Mouse (Mus musculus) MEL (cell line): ENCODE results near the gene Man1c1. TPM values are rescaled to one million over a fixed set of nuclear protein-coding genes. Genes with fewer than 3 reads are reported as not detected.

Experiments
- DNase-seq: peaks from one replicate; pipeline ENCODE4 v3.0.0; 2011; ENCODE audit warnings: low read depth, low spot score
- H3K27ac ChIP-seq: 2 replicates; pipeline ENCODE4 v1.5.1; 2012; ENCODE audit warnings: low read depth, mild to moderate bottlenecking, control low read depth, low read length, moderate library complexity; ENCODE audit not compliant: control insufficient read depth
- H3K27me3 ChIP-seq, 2 experiments: fragments of 150-350 bp in 1 of 2; sonication (generic) in 1 of 2; 2 replicates each; pipeline ENCODE4 v1.6.1; 2012; ENCODE audit warnings: low read length in 2 of 2, mild to moderate bottlenecking in 2 of 2, improper control_type of control experiment in 1 of 2, moderate library complexity in 1 of 2; ENCODE audit not compliant: insufficient read depth in 2 of 2, control insufficient read depth in 1 of 2
- H3K36me3 ChIP-seq, 2 experiments: 2 replicates each; pipeline ENCODE4 v1.6.1; 2012 to 2014; ENCODE audit warnings: low read length in 2 of 2, improper control_type of control experiment in 1 of 2, inconsistent platforms in 1 of 2, mild to moderate bottlenecking in 1 of 2; ENCODE audit not compliant: insufficient read depth in 2 of 2, control insufficient read depth in 1 of 2
- H3K4me1 ChIP-seq, 2 experiments: fragments of 150-350 bp in 1 of 2; sonication (generic) in 1 of 2; 2 replicates each; pipeline ENCODE4 v1.6.1; 2012; ENCODE audit warnings: low read length in 2 of 2, improper control_type of control experiment in 1 of 2, mild to moderate bottlenecking in 1 of 2; ENCODE audit not compliant: insufficient read depth in 2 of 2, control insufficient read depth in 1 of 2
- H3K4me3 ChIP-seq, 2 experiments: fragments of 150-350 bp in 1 of 2; sonication (generic) in 1 of 2; 2 replicates each; pipeline ENCODE4 v1.5.1; 2012; ENCODE audit warnings: low read depth in 2 of 2, low read length in 2 of 2, mild to moderate bottlenecking in 2 of 2, moderate library complexity in 2 of 2, control low read depth in 1 of 2, improper control_type of control experiment in 1 of 2; ENCODE audit not compliant: control insufficient read depth in 1 of 2, insufficient read depth in 1 of 2
- H3K79me2 ChIP-seq: 2 replicates; pipeline ENCODE4 v1.6.1; 2012; ENCODE audit warnings: mild to moderate bottlenecking, low read length, moderate library complexity; ENCODE audit not compliant: control insufficient read depth, poor library complexity, insufficient read depth
- H3K9ac ChIP-seq: 2 replicates; pipeline ENCODE4 v1.6.1; 2012; ENCODE audit warnings: low read depth, mild to moderate bottlenecking, control low read depth, low read length, moderate library complexity; ENCODE audit not compliant: control insufficient read depth, poor library complexity, severe bottlenecking
- H3K9me3 ChIP-seq: fragments of 150-350 bp; sonication (generic); replicated peaks from 2 replicates; pipeline ENCODE4 v1.6.1; 2012; ENCODE audit warnings: mild to moderate bottlenecking, low read length, improper control_type of control experiment, moderate library complexity; ENCODE audit not compliant: insufficient read depth
- BHLHE40 ChIP-seq: IDR thresholded peaks from 2 replicates; pipeline ENCODE4 v1.6.1; 2012; ENCODE audit warnings: low read depth, mild to moderate bottlenecking, inconsistent platforms, low read length, improper control_type of control experiment, borderline replicate concordance
- CHD1 ChIP-seq: IDR thresholded peaks from 2 replicates; pipeline ENCODE4 v1.6.1; 2012; ENCODE audit warnings: low read depth, mild to moderate bottlenecking, inconsistent platforms, low read length, improper control_type of control experiment
- CHD2 ChIP-seq: IDR thresholded peaks from 2 replicates; pipeline ENCODE4 v1.6.1; 2011; ENCODE audit warnings: low read length, improper control_type of control experiment
- ELF1 ChIP-seq: IDR thresholded peaks from 2 replicates; pipeline ENCODE4 v1.6.1; 2014; ENCODE audit warnings: low read depth, mild to moderate bottlenecking, inconsistent platforms, low read length, improper control_type of control experiment, moderate library complexity
- EP300 ChIP-seq, 2 experiments: IDR thresholded peaks; 2 replicates each; pipeline ENCODE4 v1.6.1; 2011; ENCODE audit warnings: improper control_type of control experiment in 2 of 2, low read length in 2 of 2, low read depth in 1 of 2, mild to moderate bottlenecking in 1 of 2
- ETS1 ChIP-seq: IDR thresholded peaks from 2 replicates; pipeline ENCODE4 v1.6.1; 2012; ENCODE audit warnings: low read depth, mild to moderate bottlenecking, inconsistent platforms, low read length, improper control_type of control experiment, moderate library complexity
- GABPA ChIP-seq: IDR thresholded peaks from 2 replicates; pipeline ENCODE4 v1.6.1; 2012; ENCODE audit warnings: low read depth, mild to moderate bottlenecking, inconsistent platforms, low read length, improper control_type of control experiment, moderate library complexity
- MAFK ChIP-seq: IDR thresholded peaks from 2 replicates; pipeline ENCODE4 v1.6.1; 2011; ENCODE audit warnings: low read depth, mild to moderate bottlenecking, low read length, improper control_type of control experiment, borderline replicate concordance
- MAX ChIP-seq: IDR thresholded peaks from 2 replicates; pipeline ENCODE4 v1.6.1; 2011; ENCODE audit warnings: low read length, improper control_type of control experiment
- MXI1 ChIP-seq: IDR thresholded peaks from 2 replicates; pipeline ENCODE4 v1.6.1; 2011; ENCODE audit warnings: mild to moderate bottlenecking, low read depth, low read length, improper control_type of control experiment
- MYB ChIP-seq: IDR thresholded peaks from 2 replicates; pipeline ENCODE4 v1.6.1; 2011; ENCODE audit warnings: mild to moderate bottlenecking, low read depth, low read length, improper control_type of control experiment
- MYC ChIP-seq: IDR thresholded peaks from 2 replicates; pipeline ENCODE4 v1.6.1; 2011; ENCODE audit warnings: low read depth, mild to moderate bottlenecking, low read length, improper control_type of control experiment, moderate library complexity
- SIN3A ChIP-seq: IDR thresholded peaks from 2 replicates; pipeline ENCODE4 v1.6.1; 2012; ENCODE audit warnings: low read length, improper control_type of control experiment, inconsistent platforms
- USF1 ChIP-seq: IDR thresholded peaks from 2 replicates; pipeline ENCODE4 v1.6.1; 2014; ENCODE audit warnings: low read depth, mild to moderate bottlenecking, inconsistent platforms, low read length, improper control_type of control experiment, moderate library complexity
- USF2 ChIP-seq, 2 experiments: IDR thresholded peaks; 2 replicates each; pipeline ENCODE4 v1.6.1; 2011 to 2012; ENCODE audit warnings: improper control_type of control experiment in 2 of 2, low read length in 2 of 2, borderline replicate concordance in 1 of 2, inconsistent platforms in 1 of 2, low read depth in 1 of 2, mild to moderate bottlenecking in 1 of 2; ENCODE audit not compliant: insufficient read depth in 1 of 2
- ZKSCAN1 ChIP-seq: IDR thresholded peaks from 2 replicates; pipeline ENCODE4 v1.6.1; 2012; ENCODE audit warnings: low read depth, mild to moderate bottlenecking, inconsistent platforms, low read length, improper control_type of control experiment, moderate library complexity
- ZMIZ1 ChIP-seq: IDR thresholded peaks from 2 replicates; pipeline ENCODE4 v1.6.1; 2012; ENCODE audit warnings: low read depth, mild to moderate bottlenecking, inconsistent platforms, low read length, improper control_type of control experiment, moderate library complexity
- ZNF384 ChIP-seq: IDR thresholded peaks from 2 replicates; pipeline ENCODE4 v1.6.1; 2012; ENCODE audit warnings: low read depth, mild to moderate bottlenecking, inconsistent platforms, low read length, improper control_type of control experiment
- polyA plus RNA-seq, 2 experiments: library from polyadenylated mRNA; stranded (reverse) in 1 of 2; unstranded in 1 of 2; fragments of >175 nt in 1 of 2; fragments of >200 nt in 1 of 2; gene quantifications; 2 replicates each; pipeline versions ENCODE4 v1.2.1 to v1.2.4; 2012; ENCODE audit warnings: low replicate concordance in 2 of 2, low read depth in 1 of 2; ENCODE audit not compliant: insufficient read length in 2 of 2, insufficient read depth in 1 of 2, missing spikeins in 1 of 2
- total RNA-seq: library from RNA; depleted of rRNA; stranded (reverse); fragments of 300-350 nt; gene quantifications from 2 replicates; pipeline ENCODE4 v1.2.3, GENCODE M21; 2012

Gene Man1c1
- total and polyA plus RNA-seq, 3 experiments, result 1.9 to 5.2 TPM; not detected in 1

- peak; percentile 37 for DNase-seq
- Histone ChIP-seq H3K9me3 (no peaks in the 10 kb centered on the region), H3K27me3 (no peaks in the 10 kb centered on the region)
Measured at GRCm38 (mm10) chr4:134621695-134622094, 82.4 kb downstream of the Man1c1 start.

GRCm38 (mm10) chr4:134620246-134620645, 83.8 kb downstream of the Man1c1 start:
- no peak for DNase-seq
- no peaks in the 10 kb centered on the region for H3K27me3 ChIP-seq
- TF ChIP-seq CHD2, result no peak
- TF ChIP-seq ETS1, result no peak
- TF ChIP-seq EP300 (IDR thresholded peaks at IDR 0.05; ENCODE audit: low read depth in 1 of 2, low read length in 2 of 2), result no peak
- TF ChIP-seq ZKSCAN1, result no peak
- TF ChIP-seq MAFK, result no peak
- no peak for TF ChIP-seq SIN3A
- no peak for TF ChIP-seq CHD1
- TF ChIP-seq ZMIZ1, result no peak
- TF ChIP-seq ZNF384, result no peak
- peaks cover 9 to 28% of the 10 kb centered on the region in 2 experiments for H3K4me1 ChIP-seq
- H3K9ac ChIP-seq, result no peak overlapping the region
- H3K27ac ChIP-seq, result no peak overlapping the region
- peaks cover 0 to 11% of the 10 kb centered on the region in 2 experiments; a peak in 2 of 4 replicates for H3K36me3 ChIP-seq
- no peaks in the 10 kb centered on the region for H3K79me2 ChIP-seq
- H3K9me3 ChIP-seq, result no peaks in the 10 kb centered on the region
- no peak overlapping the region for H3K4me3 ChIP-seq

More at GRCm38 (mm10) chr4:134621695-134622094, 82.4 kb downstream of the Man1c1 start:
- no peak overlapping the region for H3K9ac ChIP-seq
- H3K36me3 ChIP-seq, result peaks cover 0 to 11% of the 10 kb centered on the region in 2 experiments; a peak in 2 of 4 replicates
- H3K79me2 ChIP-seq, result no peaks in the 10 kb centered on the region
- no peak overlapping the region for H3K4me3 ChIP-seq
- TF ChIP-seq EP300 (IDR thresholded peaks at IDR 0.05; ENCODE audit: low read depth in 1 of 2, low read length in 2 of 2) (peak in 1 of 2 experiments; percentile 21; a peak in 1 of 4 replicates), BHLHE40 (peak; percentile 93), ETS1 (peak; percentile 66), SIN3A (peak; percentile 64; the same call in 1 of the 2 replicates), MYC (peak; percentile 84), CHD1 (no peak), GABPA (no peak), USF1 (peak; percentile 82), MXI1 (peak; percentile 86), ELF1 (no peak), MAX (peak; percentile 89), MYB (no peak), USF2 (IDR thresholded peaks at IDR 0.05; ENCODE audit: borderline replicate concordance in 1 of 2, insufficient read depth in 1 of 2, low read depth in 1 of 2, low read length in 2 of 2) (peak in 1 of 2 experiments; percentile 50; a peak in 1 of 4 replicates)
- H3K4me1 ChIP-seq, result peaks cover 9 to 28% of the 10 kb centered on the region in 2 experiments
- H3K27ac ChIP-seq, result no peak overlapping the region
